Mouse (Mus musculus): ENCODE data around the gene Tbc1d10a. TPM values are rescaled to one million over a fixed set of nuclear protein-coding genes. Genes with fewer than 3 reads are reported as not detected.

The Tbc1d10a gene
- polyA plus RNA-seq, 1 experiment from 2014 or later: 22.4 TPM

DNA sequence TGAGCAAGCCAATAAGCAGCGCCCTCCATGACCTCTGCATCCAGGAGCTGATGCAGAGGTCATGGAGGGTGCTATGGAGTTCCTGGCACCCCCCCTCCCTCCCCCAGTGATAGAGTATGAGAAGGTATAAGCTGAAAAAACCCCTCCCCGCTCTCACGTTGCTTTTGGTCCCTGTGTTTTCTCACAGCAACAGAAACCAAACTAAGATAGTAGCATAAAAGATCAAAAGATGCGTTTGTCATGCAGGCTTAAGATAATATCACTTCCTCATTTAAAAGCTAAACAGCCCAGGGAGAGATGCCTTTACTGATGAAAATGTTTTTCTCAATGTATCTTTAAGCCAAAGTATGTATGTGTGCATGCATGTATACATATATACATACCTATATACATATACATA lies 60.0 kb downstream of the Tbc1d10a start:
- no peaks in the 10 kb centered on the region for H3K36me3 ChIP-seq (ENCODE audit: control insufficient read depth, insufficient read depth, low read length)
- H3K27me3 ChIP-seq (ENCODE audit: control insufficient read depth, insufficient read depth, low read length): no peaks in the 10 kb centered on the region
- H3K4me2 ChIP-seq (ENCODE audit: low read depth, low read length, severe bottlenecking): no peak overlapping the region
- no peak for ATAC-seq (replicated peaks; ENCODE audit: low FRiP score)
- DNase-seq (ENCODE audit: low spot score): no peak
- WGBS: 74% methylated on average over 4 of the region's 4 CpGs
- no peak overlapping the region for H3K4me3 ChIP-seq (ENCODE audit: low read depth, low read length)
- H3K27ac ChIP-seq (ENCODE audit: low read depth, low read length): no peak overlapping the region
- H3K9ac ChIP-seq (ENCODE audit: low read length): no peak overlapping the region
- no peaks in the 10 kb centered on the region for H3K4me1 ChIP-seq (replicated peaks; ENCODE audit: control insufficient read depth, insufficient read depth, low read length)
- no peaks in the 10 kb centered on the region for H3K9me3 ChIP-seq (ENCODE audit: control insufficient read depth, low read length)

DNA sequence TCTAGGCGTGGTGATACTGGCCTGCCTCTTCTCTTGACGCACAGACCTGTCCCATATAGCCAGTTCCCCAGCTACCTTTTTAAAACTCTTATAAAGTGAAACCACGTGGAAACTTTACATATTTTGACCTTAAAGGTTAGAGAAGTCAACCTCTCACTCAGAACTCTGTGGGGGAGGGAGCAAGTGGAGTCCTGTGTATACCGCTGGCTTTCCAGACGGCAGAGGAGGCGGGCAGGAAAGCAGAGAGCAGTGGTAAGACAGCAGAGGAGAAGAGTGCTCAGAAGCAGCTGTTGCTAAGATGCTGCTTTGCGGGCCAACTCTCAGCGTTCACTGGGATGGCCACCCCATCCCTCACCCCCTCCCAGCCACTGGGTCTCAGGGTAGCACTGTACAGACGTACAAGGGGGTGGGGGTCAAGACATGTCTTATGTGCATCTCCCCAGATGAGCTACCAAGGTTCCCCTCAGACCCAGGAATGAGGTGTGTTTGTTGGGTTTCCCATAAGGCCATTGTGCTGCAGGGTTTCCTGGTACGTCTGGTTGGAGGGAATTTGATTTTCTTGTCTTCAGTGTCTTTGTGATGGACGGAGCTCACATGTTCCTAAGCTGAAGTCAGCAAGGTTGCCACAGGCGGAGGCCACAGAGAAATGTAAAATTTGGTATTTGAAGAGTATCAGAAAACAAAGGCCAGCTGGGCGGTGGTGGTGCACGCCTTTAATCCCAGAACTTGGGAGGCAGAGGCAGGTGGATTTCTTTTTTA lies 60.8 kb downstream of the Tbc1d10a start:
- Histone ChIP-seq H3K9ac (ENCODE audit: low read length) (no peak overlapping the region), H3K36me3 (ENCODE audit: control insufficient read depth, insufficient read depth, low read length) (no peaks in the 10 kb centered on the region), H3K4me2 (ENCODE audit: low read depth, low read length, severe bottlenecking) (no peak overlapping the region), H3K27me3 (ENCODE audit: control insufficient read depth, insufficient read depth, low read length) (no peaks in the 10 kb centered on the region), H3K4me1 (replicated peaks; ENCODE audit: control insufficient read depth, insufficient read depth, low read length) (no peaks in the 10 kb centered on the region), H3K4me3 (ENCODE audit: low read depth, low read length) (no peak overlapping the region), H3K27ac (ENCODE audit: low read depth, low read length) (no peak overlapping the region), H3K9me3 (ENCODE audit: control insufficient read depth, low read length) (no peaks in the 10 kb centered on the region)
- DNase-seq (ENCODE audit: low spot score) (no peak), ATAC-seq (replicated peaks; ENCODE audit: low FRiP score) (no peak)
- WGBS: 77% methylated on average over 14 of the region's 14 CpGs

DNA sequence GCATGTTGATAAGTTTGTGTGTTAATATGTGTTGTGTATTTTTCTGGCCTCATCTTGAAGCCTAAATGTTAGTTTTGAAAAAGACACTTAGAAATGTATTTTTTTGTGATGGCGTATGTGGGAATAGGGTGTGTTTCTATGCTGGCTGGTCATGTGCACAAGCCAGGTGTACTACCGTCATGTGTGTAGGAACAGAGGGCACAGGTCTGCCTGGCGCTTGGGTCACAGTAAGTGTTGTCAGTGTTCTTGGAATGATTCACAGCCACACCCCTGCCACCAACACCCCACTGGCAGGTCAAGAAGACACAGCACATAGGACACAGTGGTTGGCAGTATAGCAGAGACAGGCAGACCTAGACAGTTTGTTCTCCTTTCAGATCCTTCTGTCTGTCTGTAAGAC lies 62.6 kb downstream of the Tbc1d10a start:
- Histone ChIP-seq H3K27ac (ENCODE audit: low read depth, low read length) (no peak overlapping the region), H3K9ac (ENCODE audit: low read length) (no peak overlapping the region), H3K4me1 (replicated peaks; ENCODE audit: control insufficient read depth, insufficient read depth, low read length) (no peaks in the 10 kb centered on the region), H3K4me3 (ENCODE audit: low read depth, low read length) (no peak overlapping the region), H3K36me3 (ENCODE audit: control insufficient read depth, insufficient read depth, low read length) (no peaks in the 10 kb centered on the region), H3K9me3 (ENCODE audit: control insufficient read depth, low read length) (no peaks in the 10 kb centered on the region), H3K4me2 (ENCODE audit: low read depth, low read length, severe bottlenecking) (no peak overlapping the region), H3K27me3 (ENCODE audit: control insufficient read depth, insufficient read depth, low read length) (no peaks in the 10 kb centered on the region)
- ATAC-seq (replicated peaks; ENCODE audit: low FRiP score): no peak
- no peak for DNase-seq (ENCODE audit: low spot score)
- WGBS: 93% methylated on average over 3 of the region's 3 CpGs

DNA sequence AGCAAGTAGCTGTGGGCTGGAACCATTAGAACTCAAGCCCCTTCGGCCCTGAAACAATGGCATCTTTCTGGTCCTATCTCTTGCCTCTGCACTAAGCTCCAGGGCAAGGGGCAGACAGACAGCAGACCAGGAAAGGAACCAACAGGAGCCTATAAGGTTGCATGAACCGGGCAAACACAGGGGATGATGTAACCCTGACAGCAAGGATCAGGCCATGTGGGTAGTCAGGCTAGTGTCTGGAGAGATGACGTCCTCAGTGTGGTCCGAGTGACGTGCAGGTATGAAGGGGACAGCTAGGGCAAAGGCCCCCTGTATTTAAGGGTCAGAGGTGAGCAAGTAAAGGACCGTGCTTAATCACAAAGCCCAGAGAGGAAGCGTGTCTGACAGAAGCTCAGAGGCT lies 63.7 kb downstream of the Tbc1d10a start:
- no peaks in the 10 kb centered on the region for H3K4me1 ChIP-seq (replicated peaks; ENCODE audit: control insufficient read depth, insufficient read depth, low read length)
- no peak overlapping the region for H3K27ac ChIP-seq (ENCODE audit: low read depth, low read length)
- no peaks in the 10 kb centered on the region for H3K27me3 ChIP-seq (ENCODE audit: control insufficient read depth, insufficient read depth, low read length)
- H3K4me2 ChIP-seq (ENCODE audit: low read depth, low read length, severe bottlenecking): no peak overlapping the region
- DNase-seq (ENCODE audit: low spot score) (no peak), ATAC-seq (replicated peaks; ENCODE audit: low FRiP score) (no peak)
- H3K36me3 ChIP-seq (ENCODE audit: control insufficient read depth, insufficient read depth, low read length): no peaks in the 10 kb centered on the region
- 73% methylated on average over 7 of the region's 7 CpGs for WGBS
- no peak overlapping the region for H3K4me3 ChIP-seq (ENCODE audit: low read depth, low read length)
- H3K9me3 ChIP-seq (ENCODE audit: control insufficient read depth, low read length): no peaks in the 10 kb centered on the region
- H3K9ac ChIP-seq (ENCODE audit: low read length): no peak overlapping the region

DNA sequence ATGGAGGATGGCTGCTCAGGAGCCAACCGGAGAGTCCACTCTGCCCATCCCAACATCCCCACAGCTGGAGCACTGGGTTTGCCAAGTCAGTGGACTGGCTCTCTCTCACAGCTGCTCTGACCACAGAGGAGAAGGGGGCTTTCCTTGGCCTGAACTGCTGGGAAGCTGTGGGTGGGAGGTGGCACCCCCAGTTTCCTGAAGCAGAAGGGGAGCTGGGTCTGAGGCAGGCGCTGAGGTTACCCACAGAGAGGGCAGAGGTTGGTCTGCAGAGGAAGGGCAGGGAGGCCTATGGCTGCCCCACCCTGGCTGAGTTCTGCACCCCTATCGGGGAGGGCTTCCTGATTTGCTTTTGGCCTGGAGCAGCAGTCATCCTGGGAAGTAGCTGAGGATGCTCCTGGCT lies 64.8 kb downstream of the Tbc1d10a start:
- H3K27me3 ChIP-seq (ENCODE audit: control insufficient read depth, insufficient read depth, low read length): no peaks in the 10 kb centered on the region
- H3K27ac ChIP-seq (ENCODE audit: low read depth, low read length): no peak overlapping the region
- no peaks in the 10 kb centered on the region for H3K9me3 ChIP-seq (ENCODE audit: control insufficient read depth, low read length)
- H3K36me3 ChIP-seq (ENCODE audit: control insufficient read depth, insufficient read depth, low read length): no peaks in the 10 kb centered on the region
- WGBS: 84% methylated on average over 3 of the region's 3 CpGs
- no peaks in the 10 kb centered on the region for H3K4me1 ChIP-seq (replicated peaks; ENCODE audit: control insufficient read depth, insufficient read depth, low read length)
- H3K4me2 ChIP-seq (ENCODE audit: low read depth, low read length, severe bottlenecking): no peak overlapping the region
- no peak for ATAC-seq (replicated peaks; ENCODE audit: low FRiP score)
- no peak for DNase-seq (ENCODE audit: low spot score)
- H3K4me3 ChIP-seq (ENCODE audit: low read depth, low read length): no peak overlapping the region
- H3K9ac ChIP-seq (ENCODE audit: low read length): no peak overlapping the region

DNA sequence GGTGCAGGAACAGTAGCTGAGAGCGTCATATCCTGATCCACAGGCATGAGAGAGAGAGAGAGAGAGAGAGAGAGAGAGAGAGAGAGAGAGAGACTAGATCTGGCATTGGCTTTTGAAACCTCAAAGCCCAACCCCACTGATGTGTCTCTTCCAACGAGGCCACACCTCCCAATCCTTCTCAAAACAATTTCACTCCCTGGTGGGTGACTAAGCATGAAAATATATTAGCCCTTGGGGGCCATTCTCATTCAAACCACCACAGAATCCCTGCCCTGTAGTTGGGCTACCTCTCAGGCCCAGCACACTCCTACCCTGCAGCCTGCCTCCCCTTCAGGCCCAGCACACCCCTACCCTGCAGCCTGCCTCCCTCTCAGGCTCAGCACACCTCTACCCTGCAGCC lies 66.3 kb downstream of the Tbc1d10a start:
- H3K27me3 ChIP-seq (ENCODE audit: control insufficient read depth, insufficient read depth, low read length): no peaks in the 10 kb centered on the region
- 73% methylated on average over 2 of the region's 2 CpGs for WGBS

DNA sequence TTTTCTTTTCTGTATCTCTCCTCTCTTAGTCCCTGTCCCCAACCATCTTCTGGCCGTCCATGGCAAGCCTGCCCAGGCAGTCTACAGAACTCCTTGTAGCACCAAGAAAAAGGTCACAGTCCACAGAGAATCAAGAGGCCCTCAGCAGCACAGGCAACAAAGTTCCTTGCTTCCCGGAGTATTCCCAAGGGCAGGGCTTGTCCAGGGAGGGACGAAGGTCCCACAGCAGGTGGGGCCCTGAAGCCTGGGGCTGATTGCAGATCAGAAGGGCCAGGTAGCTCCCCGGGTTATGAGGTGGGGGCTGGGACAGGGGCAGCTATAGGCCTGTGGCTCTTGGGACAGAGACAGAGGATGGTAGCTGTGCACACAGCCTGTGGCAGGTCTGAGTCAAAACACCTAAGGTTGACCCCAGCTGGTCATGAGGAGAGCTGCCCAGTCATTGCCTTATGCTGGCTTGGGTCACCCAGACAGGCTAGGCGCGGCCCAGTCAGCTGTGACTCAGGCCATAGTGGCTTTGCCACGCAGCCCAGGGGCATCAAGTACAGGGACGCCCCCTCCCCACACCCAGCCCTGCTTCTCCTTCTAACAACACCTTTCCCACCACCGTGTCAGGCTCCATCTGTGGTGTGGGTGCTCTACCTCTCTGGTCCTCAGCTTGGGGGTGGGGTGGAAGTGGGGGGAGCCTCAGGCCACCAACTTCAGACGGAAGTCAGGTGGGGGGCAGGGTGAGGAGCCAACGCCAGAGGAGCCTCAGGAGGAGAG lies 70.4 kb downstream of the Tbc1d10a start, which contains the start of gene Lif:
Lif (plus strand) TSS at position 712 of the 762 bp plus-strand sequence.
- DNase-seq (ENCODE audit: low spot score): no peak
- WGBS: 63% methylated on average over 11 of the region's 11 CpGs

More for the DNA sequence above, 66.3 kb downstream of the Tbc1d10a start:
- H3K27ac ChIP-seq (ENCODE audit: low read depth, low read length): no peak overlapping the region
- no peak for DNase-seq (ENCODE audit: low spot score)
- H3K4me2 ChIP-seq (ENCODE audit: low read depth, low read length, severe bottlenecking): no peak overlapping the region
- no peak overlapping the region for H3K9ac ChIP-seq (ENCODE audit: low read length)
- H3K9me3 ChIP-seq (ENCODE audit: control insufficient read depth, low read length): no peaks in the 10 kb centered on the region
- no peaks in the 10 kb centered on the region for H3K36me3 ChIP-seq (ENCODE audit: control insufficient read depth, insufficient read depth, low read length)
- ATAC-seq (replicated peaks; ENCODE audit: low FRiP score): no peak
- H3K4me1 ChIP-seq (replicated peaks; ENCODE audit: control insufficient read depth, insufficient read depth, low read length): no peaks in the 10 kb centered on the region
- no peak overlapping the region for H3K4me3 ChIP-seq (ENCODE audit: low read depth, low read length)

DNA sequence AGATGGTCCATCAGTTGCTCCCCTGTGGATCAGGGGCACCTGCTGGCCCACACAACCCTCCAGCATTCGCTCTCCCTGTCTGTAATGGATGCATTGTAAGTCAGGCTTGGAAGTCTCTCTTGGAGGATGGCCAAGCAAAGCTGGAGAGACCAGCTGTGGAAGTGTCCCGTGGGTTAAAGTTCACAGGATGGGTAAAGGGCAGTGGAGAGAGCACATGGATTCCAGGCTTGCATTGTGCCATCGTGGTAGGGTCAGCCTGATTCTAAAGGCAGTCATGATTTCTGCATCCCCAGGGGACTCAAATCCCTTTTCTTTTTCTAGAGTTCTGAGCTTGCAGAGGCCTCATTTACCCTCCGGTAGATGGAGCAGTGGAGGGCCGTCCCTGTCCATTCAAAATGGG lies 71.2 kb downstream of the Tbc1d10a start:
- Histone ChIP-seq H3K27me3 (ENCODE audit: control insufficient read depth, insufficient read depth, low read length) (no peaks in the 10 kb centered on the region), H3K27ac (ENCODE audit: low read depth, low read length) (no peak overlapping the region), H3K4me3 (ENCODE audit: low read depth, low read length) (no peak overlapping the region), H3K9me3 (ENCODE audit: control insufficient read depth, low read length) (no peaks in the 10 kb centered on the region), H3K4me1 (replicated peaks; ENCODE audit: control insufficient read depth, insufficient read depth, low read length) (no peaks in the 10 kb centered on the region), H3K4me2 (ENCODE audit: low read depth, low read length, severe bottlenecking) (no peak overlapping the region), H3K9ac (ENCODE audit: low read length) (no peak overlapping the region), H3K36me3 (ENCODE audit: control insufficient read depth, insufficient read depth, low read length) (no peaks in the 10 kb centered on the region)
- WGBS: 59% methylated on average over 5 of the region's 5 CpGs
- DNase-seq (ENCODE audit: low spot score) (no peak), ATAC-seq (replicated peaks; ENCODE audit: low FRiP score) (no peak)

More for the DNA sequence above, 70.4 kb downstream of the Tbc1d10a start, which contains the start of gene Lif:
- H3K9me3 ChIP-seq (ENCODE audit: control insufficient read depth, low read length): no peaks in the 10 kb centered on the region
- no peak within 1 kb of the TSS for H3K9ac ChIP-seq (ENCODE audit: low read length)
- no peak within 1 kb of the TSS for H3K27ac ChIP-seq (ENCODE audit: low read depth, low read length)
- H3K36me3 ChIP-seq (ENCODE audit: control insufficient read depth, insufficient read depth, low read length): no peaks in the 10 kb centered on the region
- H3K4me2 ChIP-seq (ENCODE audit: low read depth, low read length, severe bottlenecking): no peak within 1 kb of the TSS
- no peak within 1 kb of the TSS for H3K4me3 ChIP-seq (ENCODE audit: low read depth, low read length)
- no peaks in the 10 kb centered on the region for H3K27me3 ChIP-seq (ENCODE audit: control insufficient read depth, insufficient read depth, low read length)
- no peak for ATAC-seq (replicated peaks; ENCODE audit: low FRiP score)
- H3K4me1 ChIP-seq (replicated peaks; ENCODE audit: control insufficient read depth, insufficient read depth, low read length): no peaks in the 10 kb centered on the region

Data from forebrain, embryonic 11.5 days (tissue).